Mouse (Mus musculus) left cerebral cortex, postnatal 10 days (tissue): ENCODE results near the gene Tmem184b. TPM values are rescaled to one million over a fixed set of nuclear protein-coding genes. Genes with fewer than 3 reads are reported as not detected.

ENCODE experiments used
- DNase-seq, 2 experiments: peaks; one replicate each; pipeline ENCODE4 v3.0.0; 2021 to 2022; ENCODE audit warnings: low spot score in 2 of 2, mixed read lengths in 1 of 2; ENCODE audit errors: extremely low spot score in 1 of 2
- intact Hi-C: fragments of 180-260 bp; cut with DNase I; formaldehyde crosslinking; loops from one replicate; pipeline ENCODE4 v1.15.1; 2025
- total RNA-seq, 2 experiments: library from RNA; stranded (reverse); gene quantifications; 2 replicates each; pipeline ENCODE4 v1.2.3; 2021

Gene Tmem184b
- total RNA-seq, 2 experiments from 2014 or later, result 51.2 to 54.0 TPM

- intact Hi-C loops, result no loop called here
These were observed 49.6 kb downstream of the Tmem184b start for GRCm38 (mm10) chr15:79353690-79354305.

GRCm38 (mm10) chr15:79352479-79352878 lies 50.9 kb downstream of the Tmem184b start:
- DNase-seq, result no peak

More at GRCm38 (mm10) chr15:79353690-79354305, 49.6 kb downstream of the Tmem184b start:
- DNase-seq, result no peak

GRCm38 (mm10) chr15:79351331-79351767 lies 52.0 kb downstream of the Tmem184b start:
- peak in 1 of 2 experiments; percentile 80 for DNase-seq
- intact Hi-C loops, result no loop called here

More at GRCm38 (mm10) chr15:79352479-79352878, 50.9 kb downstream of the Tmem184b start:
- intact Hi-C loops, result no loop called here

GRCm38 (mm10) chr15:79350866-79351265 lies 52.5 kb downstream of the Tmem184b start:
- no peak for DNase-seq
- intact Hi-C loops, result no loop called here

GRCm38 (mm10) chr15:79348651-79349050 lies 54.7 kb downstream of the Tmem184b start:
- intact Hi-C loops, result no loop called here
- DNase-seq, result peak in 1 of 2 experiments; percentile 42

- intact Hi-C loops, result no loop called here
- peak in 1 of 2 experiments; percentile 77 for DNase-seq
These were observed 55.4 kb downstream of the Tmem184b start for GRCm38 (mm10) chr15:79347845-79348506.

- intact Hi-C loops, result no loop called here
- peak; percentile 90 to 94 for DNase-seq
These were observed 56.1 kb downstream of the Tmem184b start for GRCm38 (mm10) chr15:79347165-79347844.

GRCm38 (mm10) chr15:79346051-79346793 lies 57.1 kb downstream of the Tmem184b start, which contains the start of gene Maff:
Gene Maff, plus strand, starts transcription at chr15:79346621.
- no peak for DNase-seq
- intact Hi-C loops, result no loop called here

GRCm38 (mm10) chr15:79344627-79345026 lies 58.7 kb downstream of the Tmem184b start:
- intact Hi-C loops, result no loop called here

GRCm38 (mm10) chr15:79342641-79343337 lies 60.6 kb downstream of the Tmem184b start:
- DNase-seq, result no peak
- intact Hi-C loops, result no loop called here

More at GRCm38 (mm10) chr15:79344627-79345026, 58.7 kb downstream of the Tmem184b start:
- no peak for DNase-seq

GRCm38 (mm10) chr15:79338978-79339377 lies 64.4 kb downstream of the Tmem184b start:
- intact Hi-C loops, result no loop called here

GRCm38 (mm10) chr15:79335061-79335655 lies 68.2 kb downstream of the Tmem184b start:
- DNase-seq, result no peak
- intact Hi-C loops, result no loop called here

More at GRCm38 (mm10) chr15:79338978-79339377, 64.4 kb downstream of the Tmem184b start:
- DNase-seq, result no peak

- intact Hi-C loops, result no loop called here
- DNase-seq, result no peak
These were observed 70.0 kb downstream of the Tmem184b start for GRCm38 (mm10) chr15:79333409-79333808.

GRCm38 (mm10) chr15:79330521-79330920 lies 72.8 kb downstream of the Tmem184b start:
- no peak for DNase-seq
- intact Hi-C loops, result no loop called here

- intact Hi-C loops, result no loop called here
- DNase-seq, result no peak
These were observed 73.4 kb downstream of the Tmem184b start for GRCm38 (mm10) chr15:79329979-79330363.

- DNase-seq, result no peak
- intact Hi-C loops, result no loop called here
These were observed 73.9 kb downstream of the Tmem184b start for GRCm38 (mm10) chr15:79329346-79329978.

- intact Hi-C loops, result no loop called here
- no peak for DNase-seq
These were observed 74.5 kb downstream of the Tmem184b start for GRCm38 (mm10) chr15:79328939-79329275.
